Mouse (Mus musculus) forebrain, embryonic 12.5 days (tissue): ENCODE data around the gene Krtap21-1. TPM values are rescaled to one million over a fixed set of nuclear protein-coding genes. Genes with fewer than 3 reads are reported as not detected.
A peak's percentile ranks its signal among the peaks of the same experiment; 100 is the strongest.

Experiments
- ATAC-seq: fragments of 200-750 bp; cut with Nextera tagmentation; 2 replicates; pipeline ENCODE4 v1.8.0; 2017; ENCODE audit warnings: moderate TSS enrichment; ENCODE audit not compliant: low FRiP score
- H3K27ac ChIP-seq: fragments of 300-500 bp; sonication (generic); 2 replicates; pipeline ENCODE4 v1.5.1; 2016; ENCODE audit warnings: mild to moderate bottlenecking
- H3K27me3 ChIP-seq: fragments of 300-500 bp; sonication (generic); 2 replicates; pipeline ENCODE4 v1.6.1; 2016; ENCODE audit warnings: mild to moderate bottlenecking
- H3K36me3 ChIP-seq: fragments of 300-500 bp; sonication (generic); replicated peaks from 2 replicates; pipeline ENCODE4 v1.6.1; 2016; ENCODE audit warnings: mild to moderate bottlenecking
- H3K4me1 ChIP-seq: fragments of 300-500 bp; sonication (generic); 2 replicates; pipeline ENCODE4 v1.6.1; 2016
- H3K4me2 ChIP-seq: fragments of 300-500 bp; sonication (generic); 2 replicates; pipeline ENCODE4 v1.6.1; 2016; ENCODE audit warnings: mild to moderate bottlenecking, moderate library complexity
- H3K4me3 ChIP-seq: fragments of 300-500 bp; sonication (generic); replicated peaks from 2 replicates; pipeline ENCODE4 v1.5.1; 2016; ENCODE audit warnings: mild to moderate bottlenecking
- H3K9ac ChIP-seq: fragments of 300-500 bp; sonication (generic); 2 replicates; pipeline ENCODE4 v1.6.1; 2016; ENCODE audit warnings: mild to moderate bottlenecking
- H3K9me3 ChIP-seq: fragments of 300-500 bp; sonication (generic); 2 replicates; pipeline ENCODE4 v1.6.1; 2016
- WGBS: fragments of 180-500 bp; shearing (Covaris S2); methylation state at CpG from one replicate; pipeline ENCODE4 v1.1.7; 2016; 5-methylcytosine and 5-hydroxymethylcytosine counted together
- polyA plus RNA-seq: library from polyadenylated mRNA; unstranded; fragments of >200 nt; fragmentation: Nextera tagmentation; extraction: Ambion mirVana; gene quantifications from 2 replicates; pipeline ENCODE4 v1.2.1, GENCODE M21; 2016

Krtap21-1 gene
- polyA plus RNA-seq, result not detected in 2 replicates

- Histone ChIP-seq H3K4me2 (no peak within 1 kb of the TSS), H3K27me3 (no peaks in the 10 kb centered on the region), H3K9me3 (no peaks in the 10 kb centered on the region), H3K36me3 (no peaks in the 10 kb centered on the region), H3K4me1 (no peaks in the 10 kb centered on the region), H3K27ac (no peak within 1 kb of the TSS), H3K9ac (no peak within 1 kb of the TSS), H3K4me3 (no peak within 1 kb of the TSS)
- ATAC-seq, result no peak
- 85% methylated on average over 2 of the region's 2 CpGs for WGBS
These were observed at the start of gene Krtap21-1 for GRCm38 (mm10) chr16:89403768-89404167. Krtap21-1 (minus strand) TSS chr16:89403868.

- Histone ChIP-seq H3K4me1 (no peaks in the 10 kb centered on the region), H3K4me2 (no peak overlapping the region), H3K9ac (no peak overlapping the region), H3K4me3 (no peak overlapping the region), H3K36me3 (no peaks in the 10 kb centered on the region), H3K27me3 (no peaks in the 10 kb centered on the region), H3K27ac (no peak overlapping the region), H3K9me3 (0 out of 2 replicates have a peak, but pooled peaks cover 4% of the 10 kb centered on the region)
- WGBS, result 68% methylated on average over 2 of the region's 2 CpGs
- ATAC-seq, result 0 out of 2 replicates have a peak, but pooled peaks have one; percentile 23
These were observed 25.9 kb upstream of the Krtap21-1 start for GRCm38 (mm10) chr16:89429586-89429985.

- H3K36me3 ChIP-seq, result no peaks in the 10 kb centered on the region
- no peak overlapping the region for H3K4me2 ChIP-seq
- ATAC-seq, result no peak
These were observed 21.6 kb upstream of the Krtap21-1 start for GRCm38 (mm10) chr16:89425310-89425709.

GRCm38 (mm10) chr16:89420011-89420410, 16.3 kb upstream of the Krtap21-1 start, which contains the start of gene Krtap6-2:
Krtap6-2 (minus strand) TSS chr16:89420111.
- no peak for ATAC-seq
- no peak within 1 kb of the TSS for H3K9ac ChIP-seq
- H3K27ac ChIP-seq, result no peak within 1 kb of the TSS
- H3K4me2 ChIP-seq, result no peak within 1 kb of the TSS
- WGBS, result 92% methylated on average over 3 of the region's 3 CpGs
- no peak within 1 kb of the TSS for H3K4me3 ChIP-seq
- no peaks in the 10 kb centered on the region for H3K36me3 ChIP-seq
- H3K9me3 ChIP-seq, result no peaks in the 10 kb centered on the region
- no peaks in the 10 kb centered on the region for H3K4me1 ChIP-seq
- no peaks in the 10 kb centered on the region for H3K27me3 ChIP-seq

More at GRCm38 (mm10) chr16:89425310-89425709, 21.6 kb upstream of the Krtap21-1 start:
- 90% methylated on average over 5 of the region's 5 CpGs for WGBS
- H3K4me3 ChIP-seq, result no peak overlapping the region
- no peak overlapping the region for H3K27ac ChIP-seq
- no peak overlapping the region for H3K9ac ChIP-seq
- no peaks in the 10 kb centered on the region for H3K27me3 ChIP-seq
- H3K4me1 ChIP-seq, result no peaks in the 10 kb centered on the region
- H3K9me3 ChIP-seq, result 0 out of 2 replicates have a peak, but pooled peaks cover 4% of the 10 kb centered on the region

GRCm38 (mm10) chr16:89416311-89416710, 12.6 kb upstream of the Krtap21-1 start:
- Histone ChIP-seq H3K9me3 (no peaks in the 10 kb centered on the region), H3K36me3 (no peaks in the 10 kb centered on the region), H3K4me1 (no peaks in the 10 kb centered on the region), H3K4me3 (no peak overlapping the region), H3K27me3 (no peaks in the 10 kb centered on the region), H3K4me2 (no peak overlapping the region), H3K27ac (no peak overlapping the region), H3K9ac (no peak overlapping the region)
- ATAC-seq, result no peak
- WGBS, result 89% methylated on average over 3 of the region's 3 CpGs

GRCm38 (mm10) chr16:89410345-89411068, 6.8 kb upstream of the Krtap21-1 start:
- peak; percentile 33; the same call in 1 of the 2 replicates for ATAC-seq
- no peak overlapping the region for H3K27ac ChIP-seq
- H3K4me2 ChIP-seq, result no peak overlapping the region
- H3K4me1 ChIP-seq, result peaks cover 3% of the 10 kb centered on the region; the same call in 1 of the 2 replicates
- 44% methylated on average over 5 of the region's 5 CpGs for WGBS
- H3K9ac ChIP-seq, result no peak overlapping the region
- no peaks in the 10 kb centered on the region for H3K36me3 ChIP-seq
- no peaks in the 10 kb centered on the region for H3K27me3 ChIP-seq
- H3K4me3 ChIP-seq, result no peak overlapping the region
- no peaks in the 10 kb centered on the region for H3K9me3 ChIP-seq

GRCm38 (mm10) chr16:89372734-89373461, 30.8 kb downstream of the Krtap21-1 start:
- no peak overlapping the region for H3K27ac ChIP-seq
- no peak overlapping the region for H3K9ac ChIP-seq
- H3K9me3 ChIP-seq, result no peaks in the 10 kb centered on the region
- H3K36me3 ChIP-seq, result no peaks in the 10 kb centered on the region
- WGBS, result 52% methylated on average over 2 of the region's 2 CpGs
- no peaks in the 10 kb centered on the region for H3K4me1 ChIP-seq
- H3K4me3 ChIP-seq, result no peak overlapping the region
- no peaks in the 10 kb centered on the region for H3K27me3 ChIP-seq
- peak; percentile 69; the same call in 1 of the 2 replicates for ATAC-seq
- H3K4me2 ChIP-seq, result no peak overlapping the region

Other genes starting within 250 kb of the Krtap21-1 start
- not detected in 2 replicates for gene Gm9789, start 245.9 kb downstream of the Krtap21-1 start, polyA plus RNA-seq
- not detected in 2 replicates for gene Gm7735, start 234.4 kb downstream of the Krtap21-1 start, polyA plus RNA-seq
- not detected in 2 replicates for gene 1110057P08Rik, start 229.1 kb downstream of the Krtap21-1 start, polyA plus RNA-seq
- not detected in 2 replicates for gene Krtap20-2, start 198.0 kb downstream of the Krtap21-1 start, polyA plus RNA-seq
- gene Krtap6-2, start 16.2 kb upstream of the Krtap21-1 start, polyA plus RNA-seq, result not detected in 2 replicates
- not detected in 2 replicates for gene Krtap8-1, start 84.1 kb upstream of the Krtap21-1 start, polyA plus RNA-seq
- gene Krtap7-1, start 104.5 kb upstream of the Krtap21-1 start, polyA plus RNA-seq, result not detected in 2 replicates
- not detected in 2 replicates for gene Krtap11-1, start 167.3 kb upstream of the Krtap21-1 start, polyA plus RNA-seq